Mouse (Mus musculus): ENCODE results near the gene Ctdsp2.

Gene Ctdsp2

GRCm38 (mm10) chr10:126962966-126963330, 15.6 kb upstream of the Ctdsp2 start:
- no peak for DNase-seq (ENCODE audit: low read depth, low spot score)

DNA sequence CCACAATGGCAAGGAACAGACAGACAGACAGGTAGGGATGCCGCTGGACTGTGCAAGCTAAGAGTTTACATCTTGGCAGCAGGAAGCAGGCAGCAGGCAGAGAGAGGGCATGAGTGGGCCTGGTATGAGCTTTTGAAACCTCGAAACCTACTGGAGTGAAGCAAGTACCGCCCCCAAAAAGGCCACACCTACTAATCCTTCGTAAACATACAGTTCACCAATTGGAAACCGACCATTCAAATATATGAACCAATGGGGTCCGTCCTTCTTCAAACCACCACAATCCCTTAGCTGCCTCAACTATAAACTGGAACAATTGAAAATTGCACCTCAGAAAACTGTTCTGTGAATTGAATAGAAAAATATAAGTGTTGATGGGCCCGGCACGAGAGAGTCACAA, 14.7 kb upstream of the Ctdsp2 start:
- DNase-seq (ENCODE audit: low read depth, low spot score), result no peak

- DNase-seq (ENCODE audit: low read depth, low spot score), result no peak
Measured at GRCm38 (mm10) chr10:126971363-126972050, 7.0 kb upstream of the Ctdsp2 start.

DNA sequence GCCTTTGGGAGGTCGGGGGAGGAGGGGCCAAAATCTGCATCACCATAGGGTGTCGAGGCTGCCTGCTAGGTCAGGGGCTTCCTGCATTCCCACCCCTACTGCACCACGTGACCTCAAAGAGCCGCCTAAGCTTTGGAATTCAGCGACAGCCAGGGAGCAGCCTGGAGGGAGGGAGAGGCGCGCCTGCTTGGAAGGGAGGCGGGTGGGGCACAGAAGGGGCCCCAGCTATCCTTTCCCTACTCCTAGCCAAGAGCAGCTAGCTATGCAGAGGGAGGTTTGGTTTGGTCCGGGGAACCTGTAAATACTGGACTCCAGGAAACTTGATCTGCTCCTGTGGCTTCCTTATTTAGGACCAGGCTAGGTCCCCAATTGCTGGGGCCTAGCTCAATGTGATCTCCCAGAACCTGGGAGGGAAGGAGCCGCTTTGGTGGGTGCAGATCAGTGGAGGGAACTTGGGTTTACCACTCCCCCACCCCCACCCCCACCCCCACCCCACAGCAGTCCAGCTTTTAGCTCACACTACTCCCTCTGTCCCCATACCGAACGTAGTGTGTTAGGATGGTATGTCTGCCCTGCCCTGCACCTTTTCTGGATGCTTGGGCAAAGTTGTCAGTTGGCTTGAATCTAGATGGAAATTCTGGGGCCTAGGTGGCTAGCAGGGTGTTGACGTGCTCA, 6.3 kb upstream of the Ctdsp2 start:
- DNase-seq (ENCODE audit: low read depth, low spot score), result peak; percentile 22

GRCm38 (mm10) chr10:126972988-126973387, 5.5 kb upstream of the Ctdsp2 start:
- DNase-seq (ENCODE audit: low read depth, low spot score), result no peak

GRCm38 (mm10) chr10:126975706-126976105, 2.8 kb upstream of the Ctdsp2 start:
- DNase-seq (ENCODE audit: low read depth, low spot score), result no peak

- peak; percentile 25 for DNase-seq (ENCODE audit: low read depth, low spot score)
Measured at GRCm38 (mm10) chr10:126977076-126977475, 1.4 kb upstream of the Ctdsp2 start.

- DNase-seq (ENCODE audit: low read depth, low spot score), result peak; percentile 61
Measured at GRCm38 (mm10) chr10:126979121-126979635, 661 bp downstream of the Ctdsp2 start.

GRCm38 (mm10) chr10:126979636-126980151, 1.2 kb downstream of the Ctdsp2 start:
- peak; percentile 83 for DNase-seq (ENCODE audit: low read depth, low spot score)

DNA sequence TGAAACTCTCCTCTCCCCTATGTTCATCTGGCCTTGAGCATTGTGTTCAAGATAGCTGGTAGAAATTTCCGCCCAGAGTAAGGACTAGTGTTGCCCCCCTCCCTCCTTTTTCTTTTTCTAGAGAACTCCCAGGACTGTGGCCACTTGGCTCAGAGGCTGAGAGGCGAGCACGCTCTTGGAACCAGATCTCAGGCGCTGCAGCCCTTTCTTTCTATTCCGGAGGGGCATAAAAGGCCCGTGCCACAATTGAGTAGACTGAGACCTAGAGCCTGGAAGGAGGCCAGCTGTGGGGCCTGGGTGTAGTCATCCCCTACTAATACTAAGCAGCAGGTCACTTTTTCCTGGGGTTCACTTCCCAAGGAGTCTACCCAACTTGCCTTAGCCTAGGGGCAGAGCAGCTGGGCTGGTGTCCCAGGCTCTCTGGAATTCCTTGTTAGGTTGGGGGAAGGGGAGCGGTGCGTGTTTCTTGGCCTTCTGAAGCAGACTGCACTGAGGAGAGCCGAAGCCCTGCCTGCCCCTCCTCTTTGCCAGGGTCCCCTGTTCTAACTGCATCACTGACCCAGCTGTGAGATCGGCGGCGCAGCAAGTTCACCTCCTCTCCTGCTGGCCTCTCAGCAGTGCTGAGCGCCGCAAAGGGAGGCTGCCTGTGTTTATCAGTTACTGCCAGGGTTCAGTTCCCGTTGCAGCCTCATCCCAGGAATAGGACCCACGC, 1.9 kb downstream of the Ctdsp2 start:
- DNase-seq (ENCODE audit: low read depth, low spot score), result peak; percentile 61

GRCm38 (mm10) chr10:126980933-126981530, 2.5 kb downstream of the Ctdsp2 start:
- peak; percentile 58 for DNase-seq (ENCODE audit: low read depth, low spot score)

- peak; percentile 41 for DNase-seq (ENCODE audit: low read depth, low spot score)
Measured at GRCm38 (mm10) chr10:126981746-126982145, 3.2 kb downstream of the Ctdsp2 start.

- DNase-seq (ENCODE audit: low read depth, low spot score), result peak; percentile 20
Measured at GRCm38 (mm10) chr10:126983193-126983725, 4.7 kb downstream of the Ctdsp2 start.

DNA sequence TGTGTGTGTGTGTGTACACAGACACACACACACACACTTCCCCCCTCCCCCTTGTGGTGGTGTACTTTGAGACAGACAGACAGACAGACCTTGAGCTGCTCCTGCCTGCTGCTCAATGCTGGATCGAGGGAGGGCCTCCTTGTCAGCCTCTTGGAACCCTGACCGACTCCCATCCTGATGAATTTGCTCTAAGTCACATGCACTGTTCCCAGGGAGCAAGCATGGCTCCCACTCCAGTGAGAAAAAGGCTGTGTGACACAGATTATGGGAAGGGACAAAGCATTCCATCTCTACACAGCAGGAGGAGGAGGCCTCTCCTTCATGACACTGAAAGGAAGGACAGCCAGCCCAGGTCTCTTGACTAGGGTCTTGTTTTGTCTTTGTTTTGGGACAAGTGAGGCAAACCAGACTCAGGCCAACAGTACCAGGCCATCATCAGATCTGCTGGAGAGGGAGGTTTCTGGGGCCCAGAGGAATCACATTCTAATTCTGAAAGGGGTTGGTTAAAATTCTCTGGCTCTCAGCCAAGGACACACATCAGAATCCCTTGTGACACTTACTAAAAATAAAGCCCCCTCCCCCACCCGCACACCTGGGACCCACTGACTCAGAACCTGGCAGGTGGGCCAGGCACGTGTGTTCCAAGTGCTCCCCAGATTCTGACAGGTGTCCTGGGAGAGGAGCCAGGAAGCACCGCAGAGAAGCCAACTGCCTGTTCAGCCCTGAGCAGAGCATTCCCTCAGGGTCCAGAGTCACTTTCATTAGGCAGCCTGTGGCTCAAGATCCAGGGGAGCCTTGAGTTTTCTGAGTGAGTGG, 5.9 kb downstream of the Ctdsp2 start:
- peak; percentile 93 for DNase-seq (ENCODE audit: low read depth, low spot score)

DNA sequence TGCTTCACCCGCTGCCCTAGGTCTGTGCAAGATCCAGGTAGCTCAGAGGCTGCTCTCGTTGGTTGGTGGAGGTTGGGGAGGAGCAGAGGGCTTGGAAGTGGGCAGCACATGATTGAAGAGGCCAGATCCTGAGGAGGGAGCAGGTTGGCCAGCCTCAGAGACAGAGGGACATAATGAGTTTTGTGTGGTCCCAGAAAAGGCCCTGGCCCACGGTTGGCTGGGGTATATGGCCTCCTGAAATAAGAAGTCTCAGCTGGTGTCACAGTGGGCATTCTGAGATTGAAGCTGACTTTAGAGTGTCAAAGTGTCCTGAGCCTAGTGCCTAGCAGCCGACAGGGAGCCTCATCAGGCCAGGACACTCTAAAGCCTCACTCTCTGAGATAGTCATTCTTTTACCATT, 6.6 kb downstream of the Ctdsp2 start:
- DNase-seq (ENCODE audit: low read depth, low spot score), result no peak

GRCm38 (mm10) chr10:126985579-126985978, 7.1 kb downstream of the Ctdsp2 start:
- no peak for DNase-seq (ENCODE audit: low read depth, low spot score)

- DNase-seq (ENCODE audit: low read depth, low spot score), result peak; percentile 95
Measured at GRCm38 (mm10) chr10:126986541-126986961, 8.0 kb downstream of the Ctdsp2 start.

GRCm38 (mm10) chr10:126987183-126988118, 8.9 kb downstream of the Ctdsp2 start:
- DNase-seq (ENCODE audit: low read depth, low spot score), result no peak

DNA sequence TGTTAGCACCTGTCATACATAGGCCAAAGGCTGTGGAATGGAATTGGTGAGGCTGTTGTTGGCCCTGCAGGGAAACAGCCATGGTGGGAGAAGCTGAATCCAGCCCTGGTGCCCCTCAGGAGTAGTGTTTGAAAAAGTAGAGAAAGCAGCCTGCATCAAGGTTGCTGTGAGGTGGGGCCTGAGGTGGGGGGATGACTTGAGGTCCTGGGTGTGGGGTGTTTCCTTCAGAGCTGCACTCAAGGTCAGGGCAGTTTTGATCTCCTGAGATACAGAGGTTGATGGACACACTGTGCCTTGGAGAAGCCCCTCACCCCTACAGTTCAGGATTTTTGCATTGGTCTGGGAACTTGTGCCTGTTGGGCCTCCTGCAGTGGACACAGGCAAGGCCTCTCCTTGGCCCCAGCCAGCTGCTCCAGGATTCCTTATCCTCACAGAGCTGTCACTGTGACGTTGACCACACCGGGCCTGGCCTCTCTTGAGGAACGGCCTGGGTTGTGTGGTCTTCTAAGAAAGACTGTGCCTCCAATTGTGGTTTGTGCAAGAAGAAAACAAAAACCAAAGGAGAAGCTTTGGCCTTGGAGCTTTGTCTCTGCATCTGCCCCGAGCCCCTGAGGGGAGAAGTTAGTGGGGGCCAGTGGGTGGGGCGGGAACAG, 10.1 kb downstream of the Ctdsp2 start:
- DNase-seq (ENCODE audit: low read depth, low spot score), result no peak

Measured in brain, adult 2 months (tissue).